Mouse (Mus musculus): ENCODE measurements around the gene Gm10721.
"Not testable (repeated sequence)": the region's sequence is repeated elsewhere in the genome, so short reads cannot be mapped to it uniquely, and the experiment has no call there.

DNA sequence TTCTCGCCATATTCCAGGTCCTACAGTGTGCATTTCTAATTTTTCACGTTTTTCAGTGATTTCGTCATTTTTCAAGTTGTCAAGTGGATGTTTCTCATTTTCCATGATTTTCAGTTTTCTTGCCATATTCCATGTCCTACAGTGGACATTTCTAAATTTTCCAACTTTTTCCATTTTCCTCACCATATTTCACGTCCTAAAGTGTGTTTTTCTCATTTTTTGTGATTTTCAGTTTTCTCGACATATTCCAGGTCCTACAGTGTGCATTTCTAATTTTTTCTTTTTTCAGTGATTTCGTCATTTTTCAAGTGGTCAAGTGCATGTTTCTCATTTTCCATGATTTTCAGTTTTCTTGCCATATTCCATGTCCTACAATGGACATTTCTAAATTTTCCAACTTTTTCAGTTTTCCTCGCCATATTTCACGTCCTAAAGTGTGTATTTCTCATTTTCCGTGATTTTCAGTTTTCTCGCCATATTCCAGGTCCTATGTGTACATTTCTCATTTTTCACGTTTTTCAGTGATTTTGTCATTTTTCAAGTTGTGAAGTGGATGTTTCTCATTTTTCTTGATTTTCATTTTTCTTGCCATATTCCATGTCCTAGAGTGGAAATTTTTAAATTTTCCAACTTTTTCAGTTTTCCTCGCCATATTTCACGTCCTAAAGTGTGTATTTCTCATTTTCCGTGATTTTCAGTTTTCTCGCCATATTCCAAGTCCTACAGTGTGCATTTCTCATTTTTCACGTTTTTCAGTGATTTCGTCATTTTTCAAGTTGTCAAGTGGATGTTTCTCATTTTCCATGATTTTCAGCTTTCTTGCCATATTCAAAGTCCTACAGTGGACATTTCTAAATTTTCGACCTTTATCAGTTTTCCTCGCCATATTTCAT, 7.1 kb downstream of the Gm10721 start:
- TF ChIP-seq POLR2A (IDR thresholded peaks at IDR 0.05; ENCODE audit: control insufficient read depth in 1 of 2, insufficient read depth in 1 of 2, low read depth in 1 of 2, low read length in 2 of 2, poor library complexity in 1 of 2); EP300 (IDR thresholded peaks at IDR 0.05; ENCODE audit: low read depth in 1 of 2, low read length in 2 of 2); CTCF (IDR thresholded peaks at IDR 0.05 in 2 of 3, conservative IDR thresholded peaks at IDR 0.05 in 1 of 3; ENCODE audit: control insufficient read depth in 1 of 3, insufficient read depth in 1 of 3, low read depth in 2 of 3, low read length in 3 of 3, poor library complexity in 1 of 3, severe bottlenecking in 1 of 3); MXI1 (IDR thresholded peaks at IDR 0.05; ENCODE audit: low read depth, low read length); MAZ (IDR thresholded peaks at IDR 0.05; ENCODE audit: low read depth, low read length); POLR2AphosphoS5 (IDR thresholded peaks at IDR 0.05; ENCODE audit: borderline replicate concordance, low read depth, low read length); ZKSCAN1 (IDR thresholded peaks at IDR 0.05; ENCODE audit: low read depth, low read length); JUND (IDR thresholded peaks at IDR 0.05; ENCODE audit: low read depth, low read length): not testable (repeated sequence)
